Mouse (Mus musculus): ENCODE measurements around the gene Themis2.
A peak's percentile ranks its signal among the peaks of the same experiment; 100 is the strongest.
"Not testable (repeated sequence)": the region's sequence is repeated elsewhere in the genome, so short reads cannot be mapped to it uniquely, and the experiment has no call there.

Themis2 gene

DNA sequence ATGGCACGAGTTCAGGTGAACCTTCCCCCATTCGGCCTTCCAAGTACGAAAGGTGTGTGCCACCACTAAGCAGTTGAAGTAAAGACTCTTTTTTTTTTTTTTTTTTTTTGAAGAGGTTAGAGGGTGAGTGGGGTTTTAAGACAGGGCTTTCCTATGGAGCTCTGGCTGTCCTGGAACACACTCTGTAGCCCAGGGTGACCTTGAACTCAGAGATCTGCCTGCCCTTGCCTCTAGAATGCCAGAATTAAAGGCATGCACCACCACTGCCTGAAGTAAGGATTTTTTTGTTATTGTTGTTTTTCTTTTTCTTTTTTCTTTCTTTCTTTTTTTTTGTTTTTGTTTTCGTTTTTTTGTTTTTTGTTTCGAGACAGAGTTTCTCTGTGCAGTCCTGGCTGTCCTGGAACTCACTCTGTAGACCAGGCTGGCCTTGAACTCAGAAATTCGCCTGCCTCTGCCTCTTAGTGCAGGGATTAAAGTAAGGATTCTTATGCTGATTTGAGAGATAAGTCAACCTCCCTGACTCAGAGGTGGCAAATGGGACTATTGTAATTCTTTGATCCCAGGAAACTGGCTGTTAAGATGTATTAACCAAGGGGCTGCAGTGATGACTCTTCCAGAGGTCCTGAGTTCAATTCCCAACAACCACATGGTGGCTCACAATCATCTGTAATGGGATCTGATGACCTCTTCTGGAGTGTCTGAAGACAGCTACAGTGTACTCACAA, 46.8 kb downstream of the Themis2 start:
- no peak for DNase-seq

DNA sequence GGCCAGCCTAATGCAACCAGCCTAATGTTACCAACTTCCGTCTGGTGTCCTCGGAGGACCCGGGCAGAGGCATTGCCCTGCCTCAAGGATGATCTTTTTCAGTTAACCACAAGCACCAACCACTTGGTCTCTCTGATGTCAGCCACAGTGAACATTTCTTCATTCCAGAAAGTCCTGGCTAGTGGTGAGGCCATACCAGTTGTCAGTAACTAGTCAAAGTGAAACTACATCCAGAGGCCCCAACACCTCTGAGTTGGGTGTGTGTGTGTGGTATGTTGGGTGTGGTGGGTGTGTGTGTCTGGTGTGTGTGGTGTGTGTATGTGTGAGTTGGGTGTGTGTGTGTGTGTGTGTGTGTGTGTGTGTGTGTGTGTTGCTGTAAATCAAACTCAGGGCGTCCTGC, 47.4 kb downstream of the Themis2 start:
- no peak for DNase-seq

DNA sequence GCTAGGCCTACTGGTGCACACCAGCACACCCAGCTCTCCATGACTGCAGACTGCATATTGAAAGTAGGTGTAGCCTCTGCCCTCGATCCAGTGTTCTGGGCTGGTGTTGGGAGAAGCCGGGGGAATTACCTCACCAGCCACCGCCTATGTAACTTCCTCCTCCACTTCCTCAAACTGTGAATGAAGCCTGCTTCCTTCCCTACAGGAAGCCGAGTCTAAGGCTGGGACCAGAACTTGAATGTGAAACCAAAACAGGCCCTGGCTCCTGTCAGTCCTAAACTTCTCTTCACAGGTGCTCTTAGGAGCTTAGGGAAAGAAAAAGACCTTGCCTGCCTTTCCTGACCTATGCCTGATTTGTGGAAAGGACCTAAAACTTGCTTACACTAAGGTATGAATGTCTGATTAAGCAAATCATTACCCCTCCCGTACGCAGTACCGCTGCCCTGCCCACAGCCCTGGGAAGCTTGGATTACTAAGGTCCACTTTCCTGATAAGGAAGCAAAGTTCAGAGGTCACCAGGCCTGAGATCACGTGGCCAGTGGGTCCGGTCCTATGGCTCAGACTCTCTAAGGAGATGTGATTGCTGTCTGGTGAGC, 48.4 kb downstream of the Themis2 start:
- DNase-seq = peak; percentile 60 to 72

GRCm38 (mm10) chr4:132746911-132747517, 49.2 kb downstream of the Themis2 start:
- DNase-seq = no peak

- no peak for DNase-seq
Measured at GRCm38 (mm10) chr4:132743992-132744911, 51.9 kb downstream of the Themis2 start.

- DNase-seq = no peak
Measured at GRCm38 (mm10) chr4:132741491-132741890, 54.7 kb downstream of the Themis2 start.

- DNase-seq = not testable (repeated sequence)
Measured at GRCm38 (mm10) chr4:132737154-132737553, 59.0 kb downstream of the Themis2 start.

GRCm38 (mm10) chr4:132735894-132736293, 60.3 kb downstream of the Themis2 start:
- DNase-seq = peak; percentile 56 to 65

- no peak for DNase-seq
Measured at GRCm38 (mm10) chr4:132735389-132735788, 60.8 kb downstream of the Themis2 start.

GRCm38 (mm10) chr4:132734766-132735165, 61.4 kb downstream of the Themis2 start:
- no peak for DNase-seq

- no peak for DNase-seq
Measured at GRCm38 (mm10) chr4:132733071-132733770, 63.0 kb downstream of the Themis2 start.

DNA sequence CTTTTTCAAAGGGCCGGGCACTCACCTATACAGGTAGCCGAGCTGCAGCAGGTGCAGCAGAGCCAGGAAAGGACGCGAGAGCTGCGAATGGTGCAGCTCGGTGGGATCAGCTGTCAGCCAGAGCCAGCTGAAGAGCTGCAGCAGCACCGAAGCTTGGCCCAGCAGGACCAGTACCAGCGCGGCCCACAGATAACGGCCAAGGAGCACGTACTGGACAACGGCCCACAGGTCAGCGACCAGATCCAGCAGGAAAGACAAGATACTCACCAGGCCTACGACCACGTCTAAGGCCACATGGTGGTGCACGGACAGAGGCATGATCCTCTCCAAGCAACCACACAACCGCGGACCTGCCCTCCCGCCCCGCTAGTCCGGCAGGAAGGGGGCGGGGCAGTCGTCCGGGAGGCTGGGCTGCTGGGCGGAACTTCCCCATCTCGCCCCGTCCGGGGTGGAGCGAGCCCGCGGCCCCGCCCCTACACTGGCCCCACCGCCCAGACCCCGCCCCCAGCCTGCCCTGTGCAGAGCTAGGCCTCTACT, 64.0 kb downstream of the Themis2 start, which contains the start of gene Xkr8:
Gene Xkr8, minus strand, starts transcription at position 399 of the 537 bp plus-strand sequence.
- DNase-seq = peak; percentile 93 to 99
